In genomic region chr8:84689091-84689915, GRCm38 (mm10) we compare ENCODE assay signal across 8 mouse cellular contexts. TPM values are rescaled to one million over a fixed set of nuclear protein-coding genes. Genes with fewer than 3 reads are reported as not detected.
DNase-seq lines count a peak whose midpoint lies in the region; ATAC-seq and TF ChIP-seq lines count a peak whose summit lies in the region.

No protein-coding gene starts in this region.

- H3K4me3 ChIP-seq in ES-Bruce4 (ENCODE audit: low read depth, low read length) = peak overlapping the region; percentile 89
- H3K4me3 ChIP-seq in forebrain, embryonic 14.5 days (ENCODE audit: low read depth, low read length) = peak overlapping the region; percentile 68
- peak overlapping the region; percentile 68 for H3K4me3 ChIP-seq in neural tube, embryonic 15.5 days (replicated peaks)

- peak; percentile 91 for DNase-seq in c-Kit-positive CD71-positive TER-119-negative erythroid progenitor cells, embryonic 14.5 days (ENCODE audit: low read depth)
- peak; percentile 95 for DNase-seq in forebrain, embryonic 14.5 days (ENCODE audit: low spot score)
- peak; percentile 78 for DNase-seq in heart, postnatal 25 days (ENCODE audit: low spot score)
- peak; percentile 89 to 97 for DNase-seq in layer of hippocampus, adult 18-20 months (ENCODE audit: low spot score in 2 of 2)
- DNase-seq in lung, adult 18-20 months = peak; percentile 91 to 93
- peak; percentile 89 for DNase-seq in testis, postnatal 10 days (ENCODE audit: low spot score)

- intact Hi-C loops in heart, postnatal 25 days (cut with DNase I) = loop anchor here (5.0 kb wide), 1 partner anchor 52 kb away; no protein-coding TSS in a partner anchor

- peak overlapping the region; percentile 52; the same call in 1 of the 2 replicates for H3K27ac ChIP-seq in ES-Bruce4 (ENCODE audit: insufficient read depth, low read length)
- no peak overlapping the region for H3K27ac ChIP-seq in forebrain, embryonic 14.5 days (ENCODE audit: low read depth, low read length)
- H3K27ac ChIP-seq in neural tube, embryonic 15.5 days (replicated peaks) = peak overlapping the region; percentile 45

- TF ChIP-seq CTCF in ES-Bruce4 (IDR thresholded peaks at IDR 0.05; ENCODE audit: low read depth, low read length) = peak; percentile 3

- H3K9ac ChIP-seq in ES-Bruce4 (ENCODE audit: low read depth, poor library complexity, severe bottlenecking) = peak overlapping the region; percentile 95
- peak overlapping the region; percentile 69 for H3K9ac ChIP-seq in forebrain, embryonic 14.5 days (ENCODE audit: low read length)
- H3K9ac ChIP-seq in neural tube, embryonic 15.5 days (replicated peaks) = peak overlapping the region; percentile 52

- peak; percentile 27; the same call in 1 of the 2 replicates for TF ChIP-seq EP300 in ES-Bruce4 (IDR thresholded peaks at IDR 0.05; ENCODE audit: insufficient read depth, low read depth, low read length)

- no peaks in the 10 kb centered on the region for H3K27me3 ChIP-seq in ES-Bruce4 (ENCODE audit: control insufficient read depth, insufficient read depth, low read length, poor library complexity, severe bottlenecking)
- H3K27me3 ChIP-seq in forebrain, embryonic 14.5 days (replicated peaks; ENCODE audit: control insufficient read depth, insufficient read depth, low read length) = no peaks in the 10 kb centered on the region
- H3K27me3 ChIP-seq in neural tube, embryonic 15.5 days (replicated peaks) = no peaks in the 10 kb centered on the region

- peak; percentile 89 for ATAC-seq in forebrain, embryonic 14.5 days
- peak; percentile 87 for ATAC-seq in neural tube, embryonic 15.5 days (ENCODE audit: low FRiP score)

- peaks cover 3% of the 10 kb centered on the region for H3K4me1 ChIP-seq in ES-Bruce4 (ENCODE audit: control insufficient read depth, insufficient read depth, low read length)
- H3K4me1 ChIP-seq in forebrain, embryonic 14.5 days (ENCODE audit: control insufficient read depth, insufficient read depth, low read length) = peaks cover 31% of the 10 kb centered on the region
- H3K4me1 ChIP-seq in neural tube, embryonic 15.5 days = peaks cover 51% of the 10 kb centered on the region

- H3K36me3 ChIP-seq in ES-Bruce4 (ENCODE audit: control insufficient read depth, insufficient read depth, low read length, poor library complexity, severe bottlenecking) = peaks cover 34% of the 10 kb centered on the region
- peaks cover 25% of the 10 kb centered on the region for H3K36me3 ChIP-seq in forebrain, embryonic 14.5 days (ENCODE audit: control insufficient read depth, insufficient read depth, low read length)
- peaks cover 25% of the 10 kb centered on the region for H3K36me3 ChIP-seq in neural tube, embryonic 15.5 days

- no peaks in the 10 kb centered on the region for H3K9me3 ChIP-seq in ES-Bruce4 (replicated peaks; ENCODE audit: control insufficient read depth, insufficient read depth, low read length, poor library complexity, severe bottlenecking)
- no peaks in the 10 kb centered on the region for H3K9me3 ChIP-seq in forebrain, embryonic 14.5 days (replicated peaks; ENCODE audit: control insufficient read depth, low read length)
- no peaks in the 10 kb centered on the region for H3K9me3 ChIP-seq in neural tube, embryonic 15.5 days (replicated peaks)

- under 1% methylated on average over 47 of the region's 47 CpGs for WGBS in forebrain, embryonic 14.5 days
- under 1% methylated on average over 47 of the region's 47 CpGs for WGBS in neural tube, embryonic 15.5 days

- H3K4me2 ChIP-seq in forebrain, embryonic 14.5 days (ENCODE audit: low read length) = peak overlapping the region; percentile 90
- H3K4me2 ChIP-seq in neural tube, embryonic 15.5 days = peak overlapping the region; percentile 91

- TF ChIP-seq POLR2A in ES-Bruce4 (IDR thresholded peaks at IDR 0.05; ENCODE audit: insufficient read depth, low read length) = no peak

RNA-seq across cellular contexts. Expression of gene Nacc1, which starts 1.6 kb away (rescaled TPM):
- polyA plus RNA-seq in ES-Bruce4 (2011; ENCODE audit: insufficient read depth, insufficient read length, low read depth, missing spikeins) = 89.7 and 97.9 TPM in 2 replicates
- 17.0 and 17.6 TPM in 2 replicates for polyA plus RNA-seq in forebrain, embryonic 14.5 days (2014; fragmentation: Nextera tagmentation; extraction: Ambion mirVana)
- 10 to 100 TPM; 32.0 to 32.6 TPM for total RNA-seq in heart, postnatal 25 days (2021)
- total RNA-seq in layer of hippocampus, adult 18-20 months (2021) = 10 to 100 TPM; 94.8 to 95.5 TPM
- polyA plus RNA-seq in neural tube, embryonic 15.5 days (2015; fragmentation: Nextera tagmentation; extraction: Ambion mirVana) = 12.3 and 14.1 TPM in 2 replicates

RNA-seq across cellular contexts. Expression of gene Trmt1, which starts 3.2 kb away (rescaled TPM):
- polyA plus RNA-seq in ES-Bruce4 (2011; ENCODE audit: insufficient read depth, insufficient read length, low read depth, missing spikeins) = 77.6 and 79.8 TPM in 2 replicates
- polyA plus RNA-seq in forebrain, embryonic 14.5 days (2014; fragmentation: Nextera tagmentation; extraction: Ambion mirVana) = 47.8 and 52.3 TPM in 2 replicates
- 10 to 100 TPM; 32.6 to 37.6 TPM for total RNA-seq in heart, postnatal 25 days (2021)
- total RNA-seq in layer of hippocampus, adult 18-20 months (2021) = 100 to 1,000 TPM in 1 of 2 experiments, 10 to 100 TPM in 1; 96.9 to 108 TPM
- 66.7 and 75.1 TPM in 2 replicates for polyA plus RNA-seq in neural tube, embryonic 15.5 days (2015; fragmentation: Nextera tagmentation; extraction: Ambion mirVana)

RNA-seq across cellular contexts. Expression of gene Lyl1, which starts 12.0 kb away (rescaled TPM):
- not detected in 2 replicates for polyA plus RNA-seq in ES-Bruce4 (2011; ENCODE audit: insufficient read depth, insufficient read length, low read depth, missing spikeins)
- polyA plus RNA-seq in forebrain, embryonic 14.5 days (2014; fragmentation: Nextera tagmentation; extraction: Ambion mirVana) = 2.9 and 3.8 TPM in 2 replicates
- 1 to 10 TPM; 4.2 to 4.5 TPM for total RNA-seq in heart, postnatal 25 days (2021)
- 1 to 10 TPM; 2.0 to 2.2 TPM for total RNA-seq in layer of hippocampus, adult 18-20 months (2021)
- 3.1 and 6.1 TPM in 2 replicates for polyA plus RNA-seq in neural tube, embryonic 15.5 days (2015; fragmentation: Nextera tagmentation; extraction: Ambion mirVana)

RNA-seq across cellular contexts. Expression of gene Ier2, which starts 26.7 kb away (rescaled TPM):
- polyA plus RNA-seq in ES-Bruce4 (2011; ENCODE audit: insufficient read depth, insufficient read length, low read depth, missing spikeins) = 42.8 and 44.8 TPM in 2 replicates
- 26.5 and 29.3 TPM in 2 replicates for polyA plus RNA-seq in forebrain, embryonic 14.5 days (2014; fragmentation: Nextera tagmentation; extraction: Ambion mirVana)
- 10 to 100 TPM; 14.3 to 18.3 TPM for total RNA-seq in heart, postnatal 25 days (2021)
- 10 to 100 TPM in 1 of 2 experiments, 1 to 10 TPM in 1; 6.2 to 10.0 TPM for total RNA-seq in layer of hippocampus, adult 18-20 months (2021)
- polyA plus RNA-seq in neural tube, embryonic 15.5 days (2015; fragmentation: Nextera tagmentation; extraction: Ambion mirVana) = 20.3 and 33.1 TPM in 2 replicates

RNA-seq across cellular contexts. Expression of gene G430095P16Rik, which starts 33.5 kb away (rescaled TPM):
- not detected in 2 replicates for polyA plus RNA-seq in ES-Bruce4 (2011; ENCODE audit: insufficient read depth, insufficient read length, low read depth, missing spikeins)
- 1.5 and 1.7 TPM in 2 replicates for polyA plus RNA-seq in forebrain, embryonic 14.5 days (2014; fragmentation: Nextera tagmentation; extraction: Ambion mirVana)
- total RNA-seq in heart, postnatal 25 days (2021) = under 1 TPM in 1 of 2 experiments, not detected in 1; 0.39 TPM
- total RNA-seq in layer of hippocampus, adult 18-20 months (2021) = not detected
- 1.4 and 1.8 TPM in 2 replicates for polyA plus RNA-seq in neural tube, embryonic 15.5 days (2015; fragmentation: Nextera tagmentation; extraction: Ambion mirVana)
